In the genomic region with DNA sequence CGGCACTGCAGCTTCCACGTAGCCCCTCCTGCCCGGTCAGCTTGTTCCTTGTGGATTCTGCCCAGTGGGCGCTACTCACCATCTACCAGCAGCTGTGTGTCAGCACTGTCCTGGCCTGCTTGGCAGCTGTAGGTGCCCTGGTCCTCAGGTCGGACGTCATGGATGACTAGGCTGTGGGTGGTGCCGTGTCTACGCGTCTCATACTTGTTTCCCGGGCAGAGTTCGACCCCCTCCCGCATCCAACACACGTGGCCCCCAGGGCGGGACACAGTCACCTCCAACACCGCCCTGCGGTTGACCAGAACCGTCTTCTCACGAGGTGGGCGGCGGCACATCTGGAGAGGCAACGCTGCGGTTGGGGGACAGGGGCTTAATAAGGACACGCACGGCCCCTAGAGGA, we compare ENCODE assay signal across 9 mouse cellular contexts. TPM values are rescaled to one million over a fixed set of nuclear protein-coding genes. Genes with fewer than 3 reads are reported as not detected.
DNase-seq lines count a peak whose midpoint lies in the region; ATAC-seq and TF ChIP-seq lines count a peak whose summit lies in the region.
"Had no signal": no experiment of that assay in that cellular context is flagged by ENCODE, and none has a peak within 500 bp of the region (broad histone marks: within the 10 kb centered on the region; RNA-seq: fewer than 3 reads in every experiment).

No protein-coding gene starts in this region.

- peak; percentile 59 for DNase-seq in cerebellum, adult 9-10 months
- DNase-seq in cerebellum, postnatal 14 days = no peak
- no peak for DNase-seq in midbrain, embryonic 11.5 days (ENCODE audit: low spot score, missing footprints)
- DNase-seq in thymus, adult 18-20 months = no peak
- no peak for DNase-seq in embryo, embryonic 10 days (ENCODE audit: low spot score)
- no peak for DNase-seq in gastrocnemius, adult 2 months
- DNase-seq: layer of hippocampus, adult 9-11 months had no signal

- no peak overlapping the region for H3K27ac ChIP-seq in intestine, embryonic 15.5 days
- no peak overlapping the region for H3K27ac ChIP-seq in midbrain, embryonic 11.5 days (ENCODE audit: low read depth, low read length)
- H3K27ac ChIP-seq in gastrocnemius, adult 2 months = no peak overlapping the region

- intact Hi-C loops in gastrocnemius, adult 2 months (cut with DNase I) = no loop called here

- H3K36me3 ChIP-seq in intestine, embryonic 15.5 days = peaks cover 15% of the 10 kb centered on the region
- H3K36me3 ChIP-seq in midbrain, embryonic 11.5 days (ENCODE audit: control insufficient read depth, insufficient read depth, low read length) = no peaks in the 10 kb centered on the region

- TF ChIP-seq CTCF in gastrocnemius, adult 2 months (IDR thresholded peaks at IDR 0.05) = no peak

- peak overlapping the region; percentile 73 for H3K4me2 ChIP-seq in intestine, embryonic 15.5 days (replicated peaks)
- peak overlapping the region; percentile 92 for H3K4me2 ChIP-seq in midbrain, embryonic 11.5 days

- peak overlapping the region; percentile 48; the same call in 1 of the 2 replicates for H3K4me3 ChIP-seq in intestine, embryonic 15.5 days (replicated peaks)
- H3K4me3 ChIP-seq in midbrain, embryonic 11.5 days (ENCODE audit: low read depth, low read length) = no peak overlapping the region
- H3K4me3 ChIP-seq in gastrocnemius, adult 2 months = no peak overlapping the region

- H3K27me3 ChIP-seq in intestine, embryonic 15.5 days (replicated peaks) = peaks cover 43% of the 10 kb centered on the region
- peaks cover 48% of the 10 kb centered on the region for H3K27me3 ChIP-seq in midbrain, embryonic 11.5 days (ENCODE audit: control insufficient read depth, insufficient read depth, low read length)

- no peaks in the 10 kb centered on the region for H3K9me3 ChIP-seq in intestine, embryonic 15.5 days
- no peaks in the 10 kb centered on the region for H3K9me3 ChIP-seq in midbrain, embryonic 11.5 days (ENCODE audit: control insufficient read depth, low read length)

- H3K9ac ChIP-seq in intestine, embryonic 15.5 days = no peak overlapping the region
- H3K9ac ChIP-seq in midbrain, embryonic 11.5 days (ENCODE audit: low read length) = no peak overlapping the region

- H3K4me1 ChIP-seq in intestine, embryonic 15.5 days (replicated peaks) = peaks cover 10% of the 10 kb centered on the region
- peaks cover 13% of the 10 kb centered on the region for H3K4me1 ChIP-seq in midbrain, embryonic 11.5 days (ENCODE audit: control insufficient read depth, insufficient read depth, low read length)

- ATAC-seq in common myeloid progenitor, adult 5-6 weeks (replicated peaks; ENCODE audit: low read depth, poor library complexity, severe bottlenecking) = peak; percentile 30
- no peak for ATAC-seq in intestine, embryonic 15.5 days
- no peak for ATAC-seq in midbrain, embryonic 11.5 days (ENCODE audit: low FRiP score)

- 10% methylated on average over 24 of the region's 24 CpGs for WGBS in intestine, embryonic 15.5 days
- WGBS in midbrain, embryonic 11.5 days = 6% methylated on average over 24 of the region's 24 CpGs

RNA-seq across cellular contexts. Expression of gene Tmem198, which starts 7.2 kb away (rescaled TPM):
- 0.32 TPM in 1 of 2 replicates, not detected in the other for total RNA-seq in common myeloid progenitor, adult 5-6 weeks (2017)
- 2.2 and 2.4 TPM in 2 replicates for polyA plus RNA-seq in intestine, embryonic 15.5 days (2015; fragmentation: Nextera tagmentation; extraction: Ambion mirVana)
- polyA plus RNA-seq in midbrain, embryonic 11.5 days (2014; fragmentation: Nextera tagmentation; extraction: Ambion mirVana) = 11.6 and 13.0 TPM in 2 replicates
- total RNA-seq in gastrocnemius, adult 2 months (2021) = not detected

RNA-seq across cellular contexts. Expression of gene Chpf, which starts 7.5 kb away (rescaled TPM):
- total RNA-seq in common myeloid progenitor, adult 5-6 weeks (2017) = 0.92 and 2.1 TPM in 2 replicates
- 35.9 and 36.9 TPM in 2 replicates for polyA plus RNA-seq in intestine, embryonic 15.5 days (2015; fragmentation: Nextera tagmentation; extraction: Ambion mirVana)
- polyA plus RNA-seq in midbrain, embryonic 11.5 days (2014; fragmentation: Nextera tagmentation; extraction: Ambion mirVana) = 15.2 and 20.8 TPM in 2 replicates
- 1 to 10 TPM; 3.0 to 6.2 TPM for total RNA-seq in gastrocnemius, adult 2 months (2021)

RNA-seq across cellular contexts. Expression of gene Obsl1, which starts 19.7 kb away (rescaled TPM):
- 1.4 and 2.7 TPM in 2 replicates for total RNA-seq in common myeloid progenitor, adult 5-6 weeks (2017)
- polyA plus RNA-seq in intestine, embryonic 15.5 days (2015; fragmentation: Nextera tagmentation; extraction: Ambion mirVana) = 70.3 and 70.5 TPM in 2 replicates
- 31.0 and 33.2 TPM in 2 replicates for polyA plus RNA-seq in midbrain, embryonic 11.5 days (2014; fragmentation: Nextera tagmentation; extraction: Ambion mirVana)
- 10 to 100 TPM; 28.4 to 41.4 TPM for total RNA-seq in gastrocnemius, adult 2 months (2021)

RNA-seq across cellular contexts. Expression of gene Inha, which starts 20.3 kb away (rescaled TPM):
- not detected in 2 replicates for total RNA-seq in common myeloid progenitor, adult 5-6 weeks (2017)
- 5.2 and 8.9 TPM in 2 replicates for polyA plus RNA-seq in intestine, embryonic 15.5 days (2015; fragmentation: Nextera tagmentation; extraction: Ambion mirVana)
- 1.3 and 1.6 TPM in 2 replicates for polyA plus RNA-seq in midbrain, embryonic 11.5 days (2014; fragmentation: Nextera tagmentation; extraction: Ambion mirVana)
- total RNA-seq in gastrocnemius, adult 2 months (2021) = 1 to 10 TPM; 1.3 to 2.2 TPM

RNA-seq across cellular contexts. Expression of gene Stk11ip, which starts 34.8 kb away (rescaled TPM):
- 15.1 and 19.5 TPM in 2 replicates for total RNA-seq in common myeloid progenitor, adult 5-6 weeks (2017)
- 18.2 and 18.9 TPM in 2 replicates for polyA plus RNA-seq in intestine, embryonic 15.5 days (2015; fragmentation: Nextera tagmentation; extraction: Ambion mirVana)
- polyA plus RNA-seq in midbrain, embryonic 11.5 days (2014; fragmentation: Nextera tagmentation; extraction: Ambion mirVana) = 12.3 and 15.7 TPM in 2 replicates
- total RNA-seq in gastrocnemius, adult 2 months (2021) = 1 to 10 TPM; 6.2 to 8.4 TPM
